Mouse (Mus musculus): ENCODE data around the gene Ephx4. TPM values are rescaled to one million over a fixed set of nuclear protein-coding genes. Genes with fewer than 3 reads are reported as not detected.

Ephx4 gene
- polyA plus RNA-seq, 1 experiment from 2014 or later = 1.6 TPM

GRCm38 (mm10) chr5:107436587-107437209 is 34.2 kb downstream of the Ephx4 start:
- Histone ChIP-seq H3K4me1 (no peaks in the 10 kb centered on the region; the same call in 1 of the 2 replicates), H3K27me3 (replicated peaks) (no peaks in the 10 kb centered on the region), H3K4me3 (replicated peaks) (no peak overlapping the region), H3K27ac (no peak overlapping the region), H3K9me3 (no peaks in the 10 kb centered on the region), H3K36me3 (no peaks in the 10 kb centered on the region), H3K9ac (no peak overlapping the region), H3K4me2 (no peak overlapping the region)
- 67% methylated on average over 6 of the region's 6 CpGs for WGBS
- ATAC-seq (ENCODE audit: insufficient read depth, low FRiP score, low read depth) = no peak

GRCm38 (mm10) chr5:107437464-107438281 is 35.1 kb downstream of the Ephx4 start, which contains the start of gene Btbd8:
Gene Btbd8, plus strand, starts transcription at chr5:107437997.
- Histone ChIP-seq H3K4me1 (no peaks in the 10 kb centered on the region; the same call in 1 of the 2 replicates), H3K27ac (peak within 1 kb of the TSS; percentile 93), H3K36me3 (no peaks in the 10 kb centered on the region), H3K9me3 (no peaks in the 10 kb centered on the region), H3K4me2 (peak within 1 kb of the TSS; percentile 74), H3K4me3 (replicated peaks) (peak within 1 kb of the TSS; percentile 99), H3K27me3 (replicated peaks) (no peaks in the 10 kb centered on the region), H3K9ac (peak within 1 kb of the TSS; percentile 98)
- WGBS = under 1% methylated on average over 51 of the region's 51 CpGs
- ATAC-seq (ENCODE audit: insufficient read depth, low FRiP score, low read depth) = peak; percentile 97

DNA sequence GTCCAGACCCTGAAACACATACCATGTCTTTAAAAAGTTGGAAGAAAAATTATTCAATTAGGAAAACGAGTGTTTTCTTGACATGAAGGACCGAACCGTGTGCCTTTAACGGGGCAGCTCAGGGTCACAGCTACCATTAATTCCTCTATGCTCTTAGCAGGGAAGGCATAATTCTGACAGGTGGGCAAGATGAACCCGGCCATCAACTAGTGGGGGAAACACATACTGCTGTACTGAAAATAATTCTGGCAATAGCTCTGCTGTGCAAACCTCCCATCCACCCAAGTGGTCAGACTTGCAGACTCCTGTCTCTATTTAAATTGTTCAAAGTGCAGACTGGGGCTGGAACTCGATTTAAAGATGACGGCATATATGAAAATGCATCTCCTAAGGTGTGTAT is 35.8 kb downstream of the Ephx4 start:
- Histone ChIP-seq H3K4me2 (peak overlapping the region; percentile 74), H3K36me3 (no peaks in the 10 kb centered on the region), H3K27ac (peak overlapping the region; percentile 93), H3K9ac (peak overlapping the region; percentile 98), H3K27me3 (replicated peaks) (no peaks in the 10 kb centered on the region), H3K9me3 (no peaks in the 10 kb centered on the region), H3K4me1 (no peaks in the 10 kb centered on the region; the same call in 1 of the 2 replicates), H3K4me3 (replicated peaks) (peak overlapping the region; percentile 99)
- no peak for ATAC-seq (ENCODE audit: insufficient read depth, low FRiP score, low read depth)
- WGBS = 19% methylated on average over 7 of the region's 7 CpGs

DNA sequence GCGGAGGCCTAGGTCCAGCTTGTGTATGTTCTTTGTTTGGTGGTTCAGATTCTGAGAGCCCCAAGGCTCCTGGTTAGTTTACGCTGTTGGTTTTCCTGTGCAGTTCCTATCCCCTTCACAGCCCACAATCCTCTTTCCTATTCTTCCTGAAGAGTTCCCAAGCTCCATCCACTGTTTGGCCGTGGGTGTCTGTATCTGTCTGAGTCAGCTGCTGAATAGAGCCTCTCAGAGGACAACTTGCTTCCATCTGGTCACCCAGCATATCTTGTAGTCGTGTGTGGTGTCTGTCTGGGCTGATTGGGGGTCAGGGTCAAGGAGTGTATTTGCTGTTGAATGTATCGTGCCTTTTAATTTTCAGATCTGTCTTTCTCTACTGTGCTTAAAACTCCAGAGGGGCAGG is 39.3 kb downstream of the Ephx4 start:
- ATAC-seq (ENCODE audit: insufficient read depth, low FRiP score, low read depth) = no peak
- no peak overlapping the region for H3K4me3 ChIP-seq (replicated peaks)
- no peak overlapping the region for H3K27ac ChIP-seq
- 81% methylated on average over 5 of the region's 5 CpGs for WGBS
- no peaks in the 10 kb centered on the region for H3K27me3 ChIP-seq (replicated peaks)
- no peaks in the 10 kb centered on the region for H3K9me3 ChIP-seq
- no peak overlapping the region for H3K4me2 ChIP-seq
- H3K36me3 ChIP-seq = no peaks in the 10 kb centered on the region
- H3K4me1 ChIP-seq = no peaks in the 10 kb centered on the region; the same call in 1 of the 2 replicates
- H3K9ac ChIP-seq = no peak overlapping the region

GRCm38 (mm10) chr5:107444251-107444650 is 41.7 kb downstream of the Ephx4 start:
- ATAC-seq (ENCODE audit: insufficient read depth, low FRiP score, low read depth) = no peak
- H3K36me3 ChIP-seq = no peaks in the 10 kb centered on the region
- H3K9ac ChIP-seq = no peak overlapping the region
- no peak overlapping the region for H3K27ac ChIP-seq
- no peaks in the 10 kb centered on the region for H3K9me3 ChIP-seq
- WGBS = 86% methylated on average over 4 of the region's 4 CpGs
- no peak overlapping the region for H3K4me2 ChIP-seq
- H3K27me3 ChIP-seq (replicated peaks) = no peaks in the 10 kb centered on the region
- no peaks in the 10 kb centered on the region for H3K4me1 ChIP-seq
- H3K4me3 ChIP-seq (replicated peaks) = no peak overlapping the region

DNA sequence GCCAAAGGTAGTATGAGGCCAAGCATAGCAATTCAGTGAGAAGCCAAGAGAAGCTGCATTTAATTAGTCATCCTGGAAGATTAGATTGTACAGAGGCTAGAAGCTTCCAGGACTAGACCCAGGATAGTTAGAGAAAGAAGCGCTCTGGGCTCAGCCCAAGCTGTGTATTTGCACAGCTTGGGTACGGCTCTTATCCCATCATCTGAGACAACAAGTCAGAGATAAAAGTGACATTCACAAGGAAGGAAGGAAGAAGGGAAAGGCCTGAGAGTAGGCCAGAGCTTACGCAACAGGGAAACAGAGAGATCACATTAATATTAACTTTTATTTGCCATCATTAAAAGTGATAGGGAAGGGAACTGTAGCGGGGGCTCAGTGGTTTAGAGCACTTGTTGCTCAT is 45.4 kb downstream of the Ephx4 start:
- H3K4me1 ChIP-seq = no peaks in the 10 kb centered on the region
- H3K9ac ChIP-seq = no peak overlapping the region
- no peaks in the 10 kb centered on the region for H3K27me3 ChIP-seq (replicated peaks)
- H3K36me3 ChIP-seq = no peaks in the 10 kb centered on the region
- WGBS = 77% methylated on average over 4 of the region's 4 CpGs
- no peak overlapping the region for H3K27ac ChIP-seq
- no peak for ATAC-seq (ENCODE audit: insufficient read depth, low FRiP score, low read depth)
- H3K4me3 ChIP-seq (replicated peaks) = no peak overlapping the region
- H3K4me2 ChIP-seq = no peak overlapping the region
- H3K9me3 ChIP-seq = no peaks in the 10 kb centered on the region

- H3K4me1 ChIP-seq = no peaks in the 10 kb centered on the region
- H3K27ac ChIP-seq = no peak overlapping the region
- H3K9me3 ChIP-seq = no peaks in the 10 kb centered on the region
- H3K4me2 ChIP-seq = no peak overlapping the region
- no peaks in the 10 kb centered on the region for H3K27me3 ChIP-seq (replicated peaks)
- ATAC-seq (ENCODE audit: insufficient read depth, low FRiP score, low read depth) = no peak
- WGBS = 85% methylated on average over 4 of the region's 4 CpGs
- no peaks in the 10 kb centered on the region for H3K36me3 ChIP-seq
- H3K4me3 ChIP-seq (replicated peaks) = no peak overlapping the region
- no peak overlapping the region for H3K9ac ChIP-seq
Measured at GRCm38 (mm10) chr5:107448784-107449183, 46.2 kb downstream of the Ephx4 start.

- Histone ChIP-seq H3K4me2 (no peak overlapping the region), H3K4me3 (replicated peaks) (no peak overlapping the region), H3K36me3 (no peaks in the 10 kb centered on the region), H3K9ac (no peak overlapping the region), H3K4me1 (no peaks in the 10 kb centered on the region), H3K9me3 (no peaks in the 10 kb centered on the region), H3K27ac (no peak overlapping the region), H3K27me3 (replicated peaks) (no peaks in the 10 kb centered on the region)
- 86% methylated on average over 5 of the region's 5 CpGs for WGBS
- ATAC-seq (ENCODE audit: insufficient read depth, low FRiP score, low read depth) = no peak
Measured at GRCm38 (mm10) chr5:107449620-107450019, 47.1 kb downstream of the Ephx4 start.

DNA sequence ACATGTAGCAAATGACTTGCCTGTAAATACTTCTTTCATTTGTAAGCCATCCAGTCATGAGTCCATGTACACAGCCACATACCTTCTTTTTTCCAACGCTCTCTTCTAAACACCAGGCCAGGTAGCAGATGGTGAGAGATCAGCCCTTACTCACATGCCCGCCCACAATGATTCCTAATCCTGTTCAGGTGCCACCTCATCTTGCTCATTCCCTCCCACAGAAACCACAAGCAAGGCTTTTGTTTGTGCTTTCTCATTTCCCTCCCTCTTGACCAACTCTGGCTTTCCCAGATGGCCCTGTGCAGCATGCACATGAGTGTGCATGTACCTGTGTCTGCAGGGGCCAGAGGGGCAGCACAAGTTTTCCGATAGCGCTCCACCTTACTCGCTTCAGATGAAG is 47.8 kb downstream of the Ephx4 start:
- Histone ChIP-seq H3K36me3 (no peaks in the 10 kb centered on the region), H3K4me1 (no peaks in the 10 kb centered on the region), H3K4me2 (no peak overlapping the region), H3K27ac (no peak overlapping the region), H3K27me3 (replicated peaks) (no peaks in the 10 kb centered on the region), H3K9me3 (no peaks in the 10 kb centered on the region), H3K9ac (no peak overlapping the region), H3K4me3 (replicated peaks) (no peak overlapping the region)
- 89% methylated on average over 5 of the region's 5 CpGs for WGBS
- ATAC-seq (ENCODE audit: insufficient read depth, low FRiP score, low read depth) = no peak

DNA sequence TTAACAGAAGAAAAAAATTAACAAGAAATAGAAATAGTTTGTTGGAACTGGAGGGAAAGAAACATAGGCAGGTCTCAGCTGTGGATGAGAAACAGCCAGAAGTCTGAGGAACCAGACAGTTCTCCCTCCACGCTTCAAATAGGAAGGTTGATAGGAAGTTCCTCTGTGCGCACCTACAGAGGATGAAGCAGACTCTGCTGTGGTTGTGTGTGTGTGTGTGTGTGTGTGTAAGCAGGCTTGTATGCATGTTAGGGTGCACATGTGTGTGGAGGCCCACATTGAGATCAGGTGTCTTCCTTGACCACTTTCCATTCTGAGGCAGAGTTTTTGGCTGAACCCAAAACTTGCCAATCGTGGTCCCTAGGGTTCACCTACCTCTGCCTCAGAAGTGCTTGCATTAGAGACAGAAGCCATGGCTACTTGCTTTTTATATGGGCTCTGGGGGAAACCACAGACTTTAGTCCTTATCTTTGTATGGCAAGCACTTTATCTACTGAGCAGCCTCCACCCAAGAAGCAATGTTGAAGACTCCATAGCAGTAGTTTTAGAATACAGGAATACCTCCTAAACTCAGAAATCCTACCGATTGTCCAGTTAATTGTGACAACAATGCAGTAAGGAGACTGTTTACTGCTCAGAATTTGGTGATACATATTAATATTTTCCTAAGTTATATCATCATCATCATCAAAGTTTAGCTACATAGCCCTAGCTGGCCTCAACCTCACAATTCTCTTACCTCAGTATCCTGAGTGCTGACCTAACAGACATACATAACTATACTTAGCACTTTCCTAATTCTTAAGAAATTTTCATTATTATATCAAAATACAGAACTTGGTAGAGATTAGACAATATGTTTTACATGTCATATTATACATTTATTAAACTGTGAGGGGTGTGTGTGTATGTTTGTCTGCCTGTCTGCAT is 59.9 kb downstream of the Ephx4 start:
- Histone ChIP-seq H3K4me1 (no peaks in the 10 kb centered on the region), H3K9ac (no peak overlapping the region), H3K27ac (no peak overlapping the region), H3K4me2 (no peak overlapping the region), H3K4me3 (replicated peaks) (no peak overlapping the region), H3K9me3 (no peaks in the 10 kb centered on the region), H3K36me3 (no peaks in the 10 kb centered on the region), H3K27me3 (replicated peaks) (no peaks in the 10 kb centered on the region)
- 90% methylated on average over 4 of the region's 4 CpGs for WGBS
- no peak for ATAC-seq (ENCODE audit: insufficient read depth, low FRiP score, low read depth)

GRCm38 (mm10) chr5:107466501-107466900 is 64.0 kb downstream of the Ephx4 start:
- no peaks in the 10 kb centered on the region for H3K36me3 ChIP-seq
- H3K9ac ChIP-seq = no peak overlapping the region
- no peak overlapping the region for H3K4me2 ChIP-seq
- H3K9me3 ChIP-seq = no peaks in the 10 kb centered on the region
- H3K4me1 ChIP-seq = no peaks in the 10 kb centered on the region
- H3K27me3 ChIP-seq (replicated peaks) = no peaks in the 10 kb centered on the region
- no peak for ATAC-seq (ENCODE audit: insufficient read depth, low FRiP score, low read depth)
- 61% methylated on average over 5 of the region's 5 CpGs for WGBS
- H3K4me3 ChIP-seq (replicated peaks) = no peak overlapping the region
- H3K27ac ChIP-seq = no peak overlapping the region

Data from stomach, embryonic 15.5 days (tissue).